Mouse (Mus musculus): ENCODE measurements around the gene Mapk1ip1l. TPM values are rescaled to one million over a fixed set of nuclear protein-coding genes. Genes with fewer than 3 reads are reported as not detected.

The Mapk1ip1l gene
- polyA plus RNA-seq, 1 experiment = 34.0 TPM

DNA sequence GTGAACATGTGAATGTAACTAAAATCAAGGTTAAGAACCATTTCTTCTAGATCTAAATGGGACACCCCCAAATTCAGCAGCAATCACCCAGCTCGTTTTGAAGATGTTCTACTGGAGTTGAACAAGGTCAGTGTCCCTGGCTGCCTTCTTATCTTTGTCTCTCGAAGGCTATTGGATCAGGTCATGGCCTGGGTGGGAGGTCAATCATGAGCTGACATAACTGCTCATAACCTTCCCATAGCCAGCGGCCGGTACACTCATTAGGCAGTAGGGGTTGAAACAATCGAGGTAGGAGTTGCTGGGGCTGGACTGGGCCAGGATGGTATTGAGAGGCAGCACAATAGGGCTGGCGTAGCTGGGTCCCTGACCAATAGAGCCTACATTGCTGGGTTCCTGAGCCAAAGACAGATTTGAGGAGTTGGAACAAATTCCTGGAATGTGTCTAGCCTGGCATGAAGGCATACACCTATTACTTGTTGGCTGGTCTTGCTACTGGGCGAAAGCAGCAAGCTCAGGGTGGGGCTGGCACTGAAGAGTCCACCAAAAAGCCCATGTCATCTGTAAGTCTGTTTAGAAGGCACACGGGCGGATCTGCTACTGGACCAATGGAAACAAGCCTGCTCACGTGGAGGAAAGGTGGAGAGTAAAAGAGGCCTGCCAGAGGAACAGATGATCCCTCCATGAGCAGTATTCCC lies 42.3 kb downstream of the Mapk1ip1l start:
- Histone ChIP-seq H3K27me3 (replicated peaks; ENCODE audit: control insufficient read depth, insufficient read depth, low read length) (no peaks in the 10 kb centered on the region), H3K4me3 (ENCODE audit: insufficient read depth, low read depth, low read length) (no peak overlapping the region), H3K4me1 (ENCODE audit: control insufficient read depth, insufficient read depth, low read length) (no peaks in the 10 kb centered on the region), H3K36me3 (ENCODE audit: control insufficient read depth, insufficient read depth, low read length) (no peaks in the 10 kb centered on the region), H3K27ac (ENCODE audit: insufficient read depth, low read depth, low read length) (no peak overlapping the region)
- no peak for TF ChIP-seq CTCF (conservative IDR thresholded peaks at IDR 0.05; ENCODE audit: insufficient read depth, insufficient read length, low read depth, low read length)
- no peak for TF ChIP-seq POLR2A (IDR thresholded peaks at IDR 0.05; ENCODE audit: low read depth, low read length)
- WGBS = 86% methylated on average over 10 of the region's 10 CpGs
- DNase-seq = no peak

DNA sequence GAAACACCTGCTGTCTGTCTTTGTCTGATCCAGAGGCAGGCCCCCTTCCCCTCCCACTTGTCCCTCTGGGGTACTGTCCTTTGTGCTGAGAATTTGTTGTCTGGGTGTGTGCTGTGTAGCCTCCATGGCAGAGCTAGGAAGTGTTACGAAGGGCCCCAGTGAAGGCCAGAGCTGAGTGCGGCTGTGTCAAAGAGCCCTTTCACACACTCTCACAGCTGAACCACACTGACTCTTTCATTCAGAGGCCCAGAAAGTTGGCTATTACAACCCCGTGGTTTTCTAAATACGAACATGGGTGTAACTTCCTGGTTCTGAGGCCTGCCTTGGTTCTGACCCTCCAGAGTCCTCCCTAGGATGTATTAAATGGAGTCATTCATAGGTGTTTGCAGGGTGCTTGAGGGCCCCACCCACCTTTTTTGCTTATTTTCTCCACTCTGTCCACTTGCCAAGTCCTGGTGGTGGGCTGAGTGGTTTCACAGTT lies 43.8 kb downstream of the Mapk1ip1l start:
- 79% methylated on average over 4 of the region's 4 CpGs for WGBS
- Histone ChIP-seq H3K27me3 (replicated peaks; ENCODE audit: control insufficient read depth, insufficient read depth, low read length) (no peaks in the 10 kb centered on the region), H3K27ac (ENCODE audit: insufficient read depth, low read depth, low read length) (no peak overlapping the region), H3K4me3 (ENCODE audit: insufficient read depth, low read depth, low read length) (no peak overlapping the region), H3K4me1 (ENCODE audit: control insufficient read depth, insufficient read depth, low read length) (no peaks in the 10 kb centered on the region), H3K36me3 (ENCODE audit: control insufficient read depth, insufficient read depth, low read length) (no peaks in the 10 kb centered on the region)
- DNase-seq = no peak
- no peak for TF ChIP-seq POLR2A (IDR thresholded peaks at IDR 0.05; ENCODE audit: low read depth, low read length)
- TF ChIP-seq CTCF (conservative IDR thresholded peaks at IDR 0.05; ENCODE audit: insufficient read depth, insufficient read length, low read depth, low read length) = no peak

DNA sequence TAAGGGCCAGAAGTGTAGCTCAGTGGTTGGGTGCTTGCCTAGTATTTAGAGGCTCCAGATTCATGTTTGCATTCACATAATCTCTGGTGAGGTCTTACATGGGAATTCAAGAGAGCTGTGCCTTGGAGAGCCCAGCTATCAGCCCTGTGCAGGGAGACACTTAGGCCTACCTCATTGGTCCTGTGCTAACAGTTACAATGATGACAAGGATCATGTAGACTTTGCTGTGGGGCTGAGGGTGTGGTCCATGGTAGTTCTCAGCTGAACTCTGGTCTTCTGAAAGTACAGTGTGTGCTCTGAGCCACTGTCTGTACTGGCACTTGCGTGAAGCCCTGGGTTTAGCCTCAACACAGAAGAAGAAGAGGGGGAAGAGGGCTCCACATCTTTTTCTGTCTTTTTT lies 48.6 kb downstream of the Mapk1ip1l start:
- no peak overlapping the region for H3K27ac ChIP-seq (ENCODE audit: insufficient read depth, low read depth, low read length)
- H3K4me3 ChIP-seq (ENCODE audit: insufficient read depth, low read depth, low read length) = no peak overlapping the region
- H3K36me3 ChIP-seq (ENCODE audit: control insufficient read depth, insufficient read depth, low read length) = no peaks in the 10 kb centered on the region
- TF ChIP-seq CTCF (conservative IDR thresholded peaks at IDR 0.05; ENCODE audit: insufficient read depth, insufficient read length, low read depth, low read length) (no peak), POLR2A (IDR thresholded peaks at IDR 0.05; ENCODE audit: low read depth, low read length) (no peak)
- 93% methylated on average over 1 of the region's 1 CpGs for WGBS
- H3K4me1 ChIP-seq (ENCODE audit: control insufficient read depth, insufficient read depth, low read length) = no peaks in the 10 kb centered on the region
- DNase-seq = no peak
- H3K27me3 ChIP-seq (replicated peaks; ENCODE audit: control insufficient read depth, insufficient read depth, low read length) = no peaks in the 10 kb centered on the region

DNA sequence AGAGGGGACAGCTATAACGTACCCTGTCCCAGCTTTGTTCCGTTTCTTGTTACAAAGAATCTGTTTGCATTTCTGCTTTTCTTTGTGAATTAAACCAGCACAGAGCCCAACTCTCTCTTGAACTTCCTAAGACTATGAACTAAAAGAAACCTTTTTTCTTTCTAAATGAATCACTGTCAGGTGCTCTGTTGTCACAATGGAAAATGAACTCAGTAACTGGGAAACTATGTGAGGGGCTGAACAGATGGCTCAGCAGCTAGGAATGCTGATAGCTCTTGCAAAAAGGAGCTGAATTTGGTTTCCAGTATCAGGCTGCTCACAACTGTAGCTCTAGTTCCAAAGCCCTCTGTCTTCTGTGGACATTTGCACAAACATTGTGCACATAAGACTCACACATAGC lies 52.9 kb downstream of the Mapk1ip1l start:
- H3K27me3 ChIP-seq (replicated peaks; ENCODE audit: control insufficient read depth, insufficient read depth, low read length) = no peaks in the 10 kb centered on the region
- no peak overlapping the region for H3K4me3 ChIP-seq (ENCODE audit: insufficient read depth, low read depth, low read length)
- H3K4me1 ChIP-seq (ENCODE audit: control insufficient read depth, insufficient read depth, low read length) = no peaks in the 10 kb centered on the region
- no peaks in the 10 kb centered on the region for H3K36me3 ChIP-seq (ENCODE audit: control insufficient read depth, insufficient read depth, low read length)
- DNase-seq = no peak
- H3K27ac ChIP-seq (ENCODE audit: insufficient read depth, low read depth, low read length) = no peak overlapping the region
- WGBS = 89% methylated on average over 2 of the region's 2 CpGs
- no peak for TF ChIP-seq POLR2A (IDR thresholded peaks at IDR 0.05; ENCODE audit: low read depth, low read length)
- TF ChIP-seq CTCF (conservative IDR thresholded peaks at IDR 0.05; ENCODE audit: insufficient read depth, insufficient read length, low read depth, low read length) = no peak

DNA sequence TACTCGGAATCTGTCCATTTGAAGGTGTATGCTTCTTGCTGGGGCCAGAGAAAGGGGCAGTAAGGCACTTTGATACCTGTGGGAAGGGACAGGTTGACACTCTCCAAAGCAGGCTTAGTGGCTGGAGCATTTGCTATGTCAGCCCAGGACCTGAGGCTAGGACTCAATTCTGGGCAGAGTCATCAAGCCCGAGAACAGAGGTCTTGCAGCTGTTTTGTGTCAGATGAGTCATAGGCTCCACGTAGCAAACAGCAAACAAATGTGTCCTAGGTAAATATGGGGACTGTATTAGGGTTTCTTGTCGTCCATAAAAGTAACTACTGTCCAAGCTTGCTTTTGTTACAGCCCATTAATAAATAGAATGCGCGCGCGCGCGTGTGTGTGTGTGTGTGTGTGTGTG lies 54.2 kb downstream of the Mapk1ip1l start:
- no peak for DNase-seq
- H3K27me3 ChIP-seq (replicated peaks; ENCODE audit: control insufficient read depth, insufficient read depth, low read length) = no peaks in the 10 kb centered on the region

DNA sequence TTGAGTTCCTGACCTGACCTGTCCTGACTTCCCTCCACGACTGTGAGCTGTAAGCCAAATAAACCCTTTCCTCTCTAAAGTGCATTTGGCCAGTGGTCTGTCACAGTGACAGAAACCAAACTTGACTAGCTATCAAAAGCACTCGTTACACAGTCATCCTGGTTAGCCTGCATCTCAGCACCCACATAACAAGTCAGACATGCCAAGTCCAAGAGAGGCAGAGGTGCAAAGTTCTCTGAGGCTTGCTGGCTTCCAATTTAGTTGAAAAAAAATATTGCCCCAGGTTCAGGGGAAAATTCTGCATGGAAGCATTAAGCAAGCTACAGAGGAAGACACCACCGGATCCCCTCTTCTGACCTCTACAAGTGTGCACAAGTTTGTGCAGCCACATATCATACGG lies 55.2 kb downstream of the Mapk1ip1l start:
- TF ChIP-seq POLR2A (IDR thresholded peaks at IDR 0.05; ENCODE audit: low read depth, low read length) = no peak
- no peak for TF ChIP-seq CTCF (conservative IDR thresholded peaks at IDR 0.05; ENCODE audit: insufficient read depth, insufficient read length, low read depth, low read length)
- 58% methylated on average over 4 of the region's 4 CpGs for WGBS
- Histone ChIP-seq H3K27me3 (replicated peaks; ENCODE audit: control insufficient read depth, insufficient read depth, low read length) (no peaks in the 10 kb centered on the region), H3K27ac (ENCODE audit: insufficient read depth, low read depth, low read length) (no peak overlapping the region), H3K4me1 (ENCODE audit: control insufficient read depth, insufficient read depth, low read length) (no peaks in the 10 kb centered on the region), H3K36me3 (ENCODE audit: control insufficient read depth, insufficient read depth, low read length) (no peaks in the 10 kb centered on the region), H3K4me3 (ENCODE audit: insufficient read depth, low read depth, low read length) (no peak overlapping the region)
- peak; percentile 21 for DNase-seq

More for the DNA sequence above, 54.2 kb downstream of the Mapk1ip1l start:
- TF ChIP-seq POLR2A (IDR thresholded peaks at IDR 0.05; ENCODE audit: low read depth, low read length) (no peak), CTCF (conservative IDR thresholded peaks at IDR 0.05; ENCODE audit: insufficient read depth, insufficient read length, low read depth, low read length) (no peak)
- Histone ChIP-seq H3K36me3 (ENCODE audit: control insufficient read depth, insufficient read depth, low read length) (no peaks in the 10 kb centered on the region), H3K27ac (ENCODE audit: insufficient read depth, low read depth, low read length) (no peak overlapping the region), H3K4me1 (ENCODE audit: control insufficient read depth, insufficient read depth, low read length) (no peaks in the 10 kb centered on the region), H3K4me3 (ENCODE audit: insufficient read depth, low read depth, low read length) (no peak overlapping the region)
- WGBS = 91% methylated on average over 10 of the region's 10 CpGs

DNA sequence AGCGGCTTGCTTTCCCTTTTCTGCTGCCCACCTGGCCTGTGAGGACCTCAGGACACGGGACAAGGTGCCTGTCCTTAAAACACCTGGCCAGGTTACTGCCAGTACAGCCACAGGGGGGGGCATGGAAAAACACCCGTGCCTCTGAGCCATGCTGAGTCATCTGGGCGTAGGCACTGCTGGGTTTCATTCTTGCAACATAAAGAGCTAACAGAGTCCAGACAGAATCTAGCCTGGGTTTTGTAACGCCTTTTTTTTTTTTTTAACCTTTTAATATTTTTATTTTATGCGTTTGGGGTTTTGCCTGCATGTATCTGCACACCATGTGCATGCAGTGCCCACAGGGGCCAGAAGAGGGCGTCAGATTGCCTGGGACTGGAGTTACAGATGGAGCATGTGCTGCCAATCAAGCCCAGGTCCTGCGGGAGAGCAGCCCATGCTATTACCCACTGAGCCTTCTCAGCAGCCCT lies 56.1 kb downstream of the Mapk1ip1l start:
- no peaks in the 10 kb centered on the region for H3K36me3 ChIP-seq (ENCODE audit: control insufficient read depth, insufficient read depth, low read length)
- no peak for TF ChIP-seq POLR2A (IDR thresholded peaks at IDR 0.05; ENCODE audit: low read depth, low read length)
- TF ChIP-seq CTCF (conservative IDR thresholded peaks at IDR 0.05; ENCODE audit: insufficient read depth, insufficient read length, low read depth, low read length) = 0 out of 2 replicates have a peak, but pooled peaks have one; percentile 12
- 59% methylated on average over 8 of the region's 8 CpGs for WGBS
- H3K27me3 ChIP-seq (replicated peaks; ENCODE audit: control insufficient read depth, insufficient read depth, low read length) = no peaks in the 10 kb centered on the region
- no peak overlapping the region for H3K4me3 ChIP-seq (ENCODE audit: insufficient read depth, low read depth, low read length)
- no peak overlapping the region for H3K27ac ChIP-seq (ENCODE audit: insufficient read depth, low read depth, low read length)
- DNase-seq = peak; percentile 39
- H3K4me1 ChIP-seq (ENCODE audit: control insufficient read depth, insufficient read depth, low read length) = no peaks in the 10 kb centered on the region
